Mouse (Mus musculus) liver, embryonic 12.5 days (tissue): ENCODE measurements around the gene Edem3. TPM values are rescaled to one million over a fixed set of nuclear protein-coding genes. Genes with fewer than 3 reads are reported as not detected.
"Not testable (repeated sequence)": the region's sequence is repeated elsewhere in the genome, so short reads cannot be mapped to it uniquely, and the experiment has no call there.

ENCODE experiments used
- ATAC-seq: fragments of 200-750 bp; cut with Nextera tagmentation; 2 replicates; pipeline ENCODE4 v1.8.0; 2017; ENCODE audit warnings: moderate number of reproducible peaks, mild to moderate bottlenecking, moderate library complexity
- H3K27ac ChIP-seq: fragments of 300-500 bp; sonication (generic); 2 replicates; pipeline ENCODE4 v1.5.1; 2016; ENCODE audit warnings: mild to moderate bottlenecking
- H3K27me3 ChIP-seq: fragments of 300-500 bp; sonication (generic); replicated peaks from 2 replicates; pipeline ENCODE4 v1.6.1; 2016; ENCODE audit warnings: mild to moderate bottlenecking, moderate library complexity
- H3K36me3 ChIP-seq: fragments of 300-500 bp; sonication (generic); 2 replicates; pipeline ENCODE4 v1.6.1; 2016; ENCODE audit warnings: mild to moderate bottlenecking, moderate library complexity
- H3K4me1 ChIP-seq: fragments of 300-500 bp; sonication (generic); 2 replicates; pipeline ENCODE4 v1.6.1; 2016
- H3K4me2 ChIP-seq: fragments of 300-500 bp; sonication (generic); 2 replicates; pipeline ENCODE4 v1.6.1; 2016; ENCODE audit warnings: mild to moderate bottlenecking, moderate library complexity
- H3K4me3 ChIP-seq: fragments of 300-500 bp; sonication (generic); 2 replicates; pipeline ENCODE4 v1.5.1; 2016; ENCODE audit warnings: mild to moderate bottlenecking, moderate library complexity
- H3K9ac ChIP-seq: fragments of 300-500 bp; sonication (generic); 2 replicates; pipeline ENCODE4 v1.6.1; 2016; ENCODE audit warnings: mild to moderate bottlenecking, moderate library complexity
- H3K9me3 ChIP-seq: fragments of 300-500 bp; sonication (generic); replicated peaks from 2 replicates; pipeline ENCODE4 v1.6.1; 2016; ENCODE audit warnings: mild to moderate bottlenecking, moderate library complexity
- WGBS: fragments of 180-500 bp; shearing (Covaris S2); methylation state at CpG from one replicate; pipeline ENCODE4 v1.1.7; 2016; ENCODE audit not compliant: insufficient replicate concordance; 5-methylcytosine and 5-hydroxymethylcytosine counted together
- polyA plus RNA-seq: library from polyadenylated mRNA; unstranded; fragments of >200 nt; fragmentation: Nextera tagmentation; extraction: Ambion mirVana; gene quantifications from 2 replicates; pipeline ENCODE4 v1.2.1, GENCODE M21; 2016

Gene Edem3
- polyA plus RNA-seq, 1 experiment from 2014 or later: 11.9 TPM

- Histone ChIP-seq H3K4me3 (no peak overlapping the region), H3K9ac (no peak overlapping the region), H3K27ac (no peak overlapping the region), H3K4me2 (no peak overlapping the region), H3K36me3 (peaks cover 67% of the 10 kb centered on the region), H3K9me3 (no peaks in the 10 kb centered on the region), H3K4me1 (0 out of 2 replicates have a peak, but pooled peaks cover 5% of the 10 kb centered on the region), H3K27me3 (no peaks in the 10 kb centered on the region)
- WGBS: 82% methylated on average over 3 of the region's 3 CpGs
- no peak for ATAC-seq
Measured at GRCm38 (mm10) chr1:151816051-151816450, 60.9 kb downstream of the Edem3 start.

- WGBS: 79% methylated on average over 7 of the region's 7 CpGs
- Histone ChIP-seq H3K27ac (no peak overlapping the region), H3K36me3 (peaks cover 47% of the 10 kb centered on the region), H3K4me3 (no peak overlapping the region), H3K9ac (no peak overlapping the region), H3K4me2 (no peak overlapping the region), H3K9me3 (no peaks in the 10 kb centered on the region), H3K27me3 (no peaks in the 10 kb centered on the region), H3K4me1 (0 out of 2 replicates have a peak, but pooled peaks cover 5% of the 10 kb centered on the region)
- no peak for ATAC-seq
Measured at GRCm38 (mm10) chr1:151819190-151819589, 64.0 kb downstream of the Edem3 start.

GRCm38 (mm10) chr1:151820457-151820856 lies 65.3 kb downstream of the Edem3 start:
- H3K27ac ChIP-seq: no peak overlapping the region
- no peak overlapping the region for H3K4me2 ChIP-seq
- H3K36me3 ChIP-seq: peaks cover 37% of the 10 kb centered on the region
- 0 out of 2 replicates have a peak, but pooled peaks cover 5% of the 10 kb centered on the region for H3K4me1 ChIP-seq
- H3K27me3 ChIP-seq: no peaks in the 10 kb centered on the region
- 27% methylated on average over 5 of the region's 5 CpGs for WGBS
- H3K4me3 ChIP-seq: no peak overlapping the region
- no peak overlapping the region for H3K9ac ChIP-seq
- no peaks in the 10 kb centered on the region for H3K9me3 ChIP-seq
- ATAC-seq: no peak

GRCm38 (mm10) chr1:151825065-151825464 lies 69.9 kb downstream of the Edem3 start:
- no peak for ATAC-seq
- Histone ChIP-seq H3K27ac (no peak overlapping the region), H3K4me2 (no peak overlapping the region), H3K4me3 (no peak overlapping the region), H3K9ac (no peak overlapping the region), H3K9me3 (no peaks in the 10 kb centered on the region), H3K27me3 (0 out of 2 replicates have a peak, but pooled peaks cover 3% of the 10 kb centered on the region), H3K4me1 (no peaks in the 10 kb centered on the region), H3K36me3 (no peaks in the 10 kb centered on the region; the same call in 1 of the 2 replicates)
- WGBS: 75% methylated on average over 7 of the region's 7 CpGs

- peaks cover 7% of the 10 kb centered on the region for H3K9me3 ChIP-seq
- no peaks in the 10 kb centered on the region for H3K27me3 ChIP-seq
- H3K9ac ChIP-seq: no peak overlapping the region
- no peak overlapping the region for H3K27ac ChIP-seq
- H3K36me3 ChIP-seq: no peaks in the 10 kb centered on the region
- WGBS: 58% methylated on average over 3 of the region's 3 CpGs
- no peak for ATAC-seq
- no peak overlapping the region for H3K4me3 ChIP-seq
- no peak overlapping the region for H3K4me2 ChIP-seq
- no peaks in the 10 kb centered on the region for H3K4me1 ChIP-seq
Measured at GRCm38 (mm10) chr1:151831791-151832190, 76.6 kb downstream of the Edem3 start.

- WGBS: 69% methylated on average over 4 of the region's 4 CpGs
Measured at GRCm38 (mm10) chr1:151835261-151835660, 80.1 kb downstream of the Edem3 start.

GRCm38 (mm10) chr1:151840345-151840744 lies 85.2 kb downstream of the Edem3 start:
- not testable (repeated sequence) for H3K36me3 ChIP-seq, H3K27me3 ChIP-seq, H3K4me2 ChIP-seq, H3K4me1 ChIP-seq, ATAC-seq, H3K9ac ChIP-seq, H3K27ac ChIP-seq, H3K9me3 ChIP-seq, H3K4me3 ChIP-seq
- 67% methylated on average over 1 of the region's 1 CpGs for WGBS

More at GRCm38 (mm10) chr1:151835261-151835660, 80.1 kb downstream of the Edem3 start:
- Histone ChIP-seq H3K9ac (no peak overlapping the region), H3K27ac (no peak overlapping the region), H3K4me2 (no peak overlapping the region), H3K36me3 (no peaks in the 10 kb centered on the region), H3K4me1 (no peaks in the 10 kb centered on the region), H3K4me3 (no peak overlapping the region), H3K27me3 (no peaks in the 10 kb centered on the region), H3K9me3 (peaks cover 7% of the 10 kb centered on the region)
- no peak for ATAC-seq

GRCm38 (mm10) chr1:151845252-151845832 lies 90.2 kb downstream of the Edem3 start:
- 76% methylated on average over 17 of the region's 17 CpGs for WGBS
- no peak overlapping the region for H3K4me3 ChIP-seq
- H3K27me3 ChIP-seq: no peaks in the 10 kb centered on the region
- no peak overlapping the region for H3K9ac ChIP-seq
- H3K27ac ChIP-seq: no peak overlapping the region
- ATAC-seq: no peak
- no peaks in the 10 kb centered on the region for H3K36me3 ChIP-seq
- H3K4me1 ChIP-seq: no peaks in the 10 kb centered on the region
- no peak overlapping the region for H3K4me2 ChIP-seq
- H3K9me3 ChIP-seq: no peaks in the 10 kb centered on the region

GRCm38 (mm10) chr1:151845926-151846782 lies 91.0 kb downstream of the Edem3 start:
- Histone ChIP-seq H3K27me3 (no peaks in the 10 kb centered on the region), H3K4me1 (no peaks in the 10 kb centered on the region), H3K4me2 (no peak overlapping the region), H3K4me3 (no peak overlapping the region), H3K27ac (no peak overlapping the region), H3K9ac (no peak overlapping the region), H3K36me3 (no peaks in the 10 kb centered on the region), H3K9me3 (no peaks in the 10 kb centered on the region)
- 59% methylated on average over 19 of the region's 19 CpGs for WGBS
- no peak for ATAC-seq

GRCm38 (mm10) chr1:151848286-151848685 lies 93.1 kb downstream of the Edem3 start:
- Histone ChIP-seq H3K4me3 (no peak overlapping the region), H3K4me1 (no peaks in the 10 kb centered on the region), H3K4me2 (no peak overlapping the region), H3K9me3 (no peaks in the 10 kb centered on the region), H3K36me3 (no peaks in the 10 kb centered on the region), H3K27me3 (no peaks in the 10 kb centered on the region), H3K27ac (no peak overlapping the region), H3K9ac (no peak overlapping the region)
- WGBS: 70% methylated on average over 2 of the region's 2 CpGs
- ATAC-seq: no peak

GRCm38 (mm10) chr1:151849993-151850608 lies 94.9 kb downstream of the Edem3 start:
- Histone ChIP-seq H3K9ac (no peak overlapping the region), H3K4me3 (no peak overlapping the region), H3K27me3 (no peaks in the 10 kb centered on the region), H3K4me1 (no peaks in the 10 kb centered on the region), H3K4me2 (no peak overlapping the region), H3K9me3 (no peaks in the 10 kb centered on the region), H3K36me3 (no peaks in the 10 kb centered on the region), H3K27ac (no peak overlapping the region)
- ATAC-seq: no peak
- 81% methylated on average over 16 of the region's 16 CpGs for WGBS
